Mouse (Mus musculus) erythroblast, embryonic 14.5 days (primary cell): Measurements from ENCODE around the gene Dalrd3.

Experiments
- GATA1 ChIP-seq: IDR thresholded peaks from 2 replicates; pipeline ENCODE4 v1.6.1; 2012; ENCODE audit warnings: low read length, inconsistent platforms, mixed read lengths
- TAL1 ChIP-seq: IDR thresholded peaks from 3 replicates; pipeline ENCODE4 v1.6.1; 2012; ENCODE audit warnings: low read length, inconsistent platforms, mixed read lengths

GRCm38 (mm10) chr9:108560227-108560841, 9.4 kb upstream of the Dalrd3 start, which contains the start of gene Impdh2:
- TF ChIP-seq TAL1 (no peak), GATA1 (no peak)
